Mouse (Mus musculus): ENCODE data around the gene Evc2. TPM values are rescaled to one million over a fixed set of nuclear protein-coding genes. Genes with fewer than 3 reads are reported as not detected.

The Evc2 gene
- polyA plus RNA-seq, 1 experiment from 2014 or later, result 1.2 TPM

GRCm38 (mm10) chr5:37330449-37331132, 7.7 kb upstream of the Evc2 start:
- Histone ChIP-seq H3K4me2 (no peak overlapping the region), H3K27me3 (peaks cover 2% of the 10 kb centered on the region; the same call in 1 of the 2 replicates), H3K4me1 (replicated peaks) (no peaks in the 10 kb centered on the region), H3K36me3 (replicated peaks) (no peaks in the 10 kb centered on the region), H3K9ac (no peak overlapping the region), H3K9me3 (replicated peaks) (no peaks in the 10 kb centered on the region), H3K27ac (replicated peaks) (no peak overlapping the region), H3K4me3 (replicated peaks) (no peak overlapping the region)
- no peak for ATAC-seq (ENCODE audit: insufficient read depth)
- WGBS (ENCODE audit: insufficient replicate concordance), result 45% methylated on average over 8 of the region's 8 CpGs

- ATAC-seq (ENCODE audit: insufficient read depth), result peak; percentile 62; the same call in 1 of the 2 replicates
- 63% methylated on average over 2 of the region's 2 CpGs for WGBS (ENCODE audit: insufficient replicate concordance)
- peaks cover 7% of the 10 kb centered on the region; the same call in 1 of the 2 replicates for H3K27me3 ChIP-seq
Measured at GRCm38 (mm10) chr5:37331133-37331505, 7.2 kb upstream of the Evc2 start.

GRCm38 (mm10) chr5:37332066-37332465, 6.2 kb upstream of the Evc2 start:
- 46% methylated on average over 4 of the region's 4 CpGs for WGBS (ENCODE audit: insufficient replicate concordance)
- Histone ChIP-seq H3K9me3 (replicated peaks) (no peaks in the 10 kb centered on the region), H3K4me1 (replicated peaks) (0 out of 2 replicates have a peak, but pooled peaks cover 2% of the 10 kb centered on the region), H3K4me2 (no peak overlapping the region), H3K36me3 (replicated peaks) (no peaks in the 10 kb centered on the region), H3K9ac (no peak overlapping the region), H3K4me3 (replicated peaks) (no peak overlapping the region), H3K27me3 (peaks cover 16% of the 10 kb centered on the region), H3K27ac (replicated peaks) (no peak overlapping the region)
- ATAC-seq (ENCODE audit: insufficient read depth), result no peak

More at GRCm38 (mm10) chr5:37331133-37331505, 7.2 kb upstream of the Evc2 start:
- Histone ChIP-seq H3K4me3 (replicated peaks) (no peak overlapping the region), H3K4me1 (replicated peaks) (no peaks in the 10 kb centered on the region), H3K9ac (no peak overlapping the region), H3K4me2 (no peak overlapping the region), H3K27ac (replicated peaks) (no peak overlapping the region), H3K9me3 (replicated peaks) (no peaks in the 10 kb centered on the region), H3K36me3 (replicated peaks) (no peaks in the 10 kb centered on the region)

GRCm38 (mm10) chr5:37335061-37335460, 3.2 kb upstream of the Evc2 start:
- H3K9ac ChIP-seq, result no peak overlapping the region
- peaks cover 36% of the 10 kb centered on the region for H3K27me3 ChIP-seq
- H3K27ac ChIP-seq (replicated peaks), result no peak overlapping the region
- ATAC-seq (ENCODE audit: insufficient read depth), result no peak
- H3K4me3 ChIP-seq (replicated peaks), result no peak overlapping the region
- no peak overlapping the region for H3K4me2 ChIP-seq
- 30% methylated on average over 3 of the region's 3 CpGs for WGBS (ENCODE audit: insufficient replicate concordance)
- 0 out of 2 replicates have a peak, but pooled peaks cover 7% of the 10 kb centered on the region for H3K4me1 ChIP-seq (replicated peaks)
- no peaks in the 10 kb centered on the region for H3K36me3 ChIP-seq (replicated peaks)
- no peaks in the 10 kb centered on the region for H3K9me3 ChIP-seq (replicated peaks)

GRCm38 (mm10) chr5:37336485-37337105, 1.7 kb upstream of the Evc2 start, which contains the start of gene Evc:
TSS of gene Evc (minus strand) at chr5:37336894.
- no peak within 1 kb of the TSS for H3K9ac ChIP-seq
- no peaks in the 10 kb centered on the region for H3K36me3 ChIP-seq (replicated peaks)
- ATAC-seq (ENCODE audit: insufficient read depth), result no peak; the same call in 1 of the 2 replicates

GRCm38 (mm10) chr5:37337696-37338095, 603 bp upstream of the Evc2 start:
- 0 out of 2 replicates have a peak, but pooled peaks cover 7% of the 10 kb centered on the region for H3K4me1 ChIP-seq (replicated peaks)
- peak overlapping the region; percentile 66 for H3K4me2 ChIP-seq
- H3K9ac ChIP-seq, result 0 out of 2 replicates have a peak overlapping the region, but pooled peaks have one; percentile 8
- H3K9me3 ChIP-seq (replicated peaks), result no peaks in the 10 kb centered on the region
- H3K36me3 ChIP-seq (replicated peaks), result no peaks in the 10 kb centered on the region
- no peak overlapping the region for H3K27ac ChIP-seq (replicated peaks)
- no peak for ATAC-seq (ENCODE audit: insufficient read depth)
- H3K27me3 ChIP-seq, result peaks cover 36% of the 10 kb centered on the region
- 67% methylated on average over 3 of the region's 3 CpGs for WGBS (ENCODE audit: insufficient replicate concordance)
- H3K4me3 ChIP-seq (replicated peaks), result no peak overlapping the region

More at GRCm38 (mm10) chr5:37336485-37337105, 1.7 kb upstream of the Evc2 start, which contains the start of gene Evc:
- Histone ChIP-seq H3K4me3 (replicated peaks) (peak within 1 kb of the TSS; percentile 53), H3K4me1 (replicated peaks) (0 out of 2 replicates have a peak, but pooled peaks cover 7% of the 10 kb centered on the region), H3K9me3 (replicated peaks) (no peaks in the 10 kb centered on the region), H3K27ac (replicated peaks) (no peak within 1 kb of the TSS), H3K27me3 (peaks cover 36% of the 10 kb centered on the region), H3K4me2 (peak within 1 kb of the TSS; percentile 72)
- WGBS (ENCODE audit: insufficient replicate concordance), result under 1% methylated on average over 48 of the region's 48 CpGs

- no peaks in the 10 kb centered on the region for H3K9me3 ChIP-seq (replicated peaks)
- no peaks in the 10 kb centered on the region for H3K4me1 ChIP-seq (replicated peaks)
- H3K4me3 ChIP-seq (replicated peaks), result no peak overlapping the region
- no peaks in the 10 kb centered on the region for H3K36me3 ChIP-seq (replicated peaks)
- peaks cover under 1% of the 10 kb centered on the region; the same call in 1 of the 2 replicates for H3K27me3 ChIP-seq
- no peak for ATAC-seq (ENCODE audit: insufficient read depth)
- H3K9ac ChIP-seq, result no peak overlapping the region
- no peak overlapping the region for H3K4me2 ChIP-seq
- H3K27ac ChIP-seq (replicated peaks), result no peak overlapping the region
- WGBS (ENCODE audit: insufficient replicate concordance), result 40% methylated on average over 2 of the region's 2 CpGs
Measured at GRCm38 (mm10) chr5:37343962-37344361, 5.7 kb downstream of the Evc2 start.

- Histone ChIP-seq H3K9ac (no peak overlapping the region), H3K27ac (replicated peaks) (no peak overlapping the region), H3K4me3 (replicated peaks) (no peak overlapping the region), H3K27me3 (no peaks in the 10 kb centered on the region), H3K36me3 (replicated peaks) (no peaks in the 10 kb centered on the region), H3K9me3 (replicated peaks) (no peaks in the 10 kb centered on the region), H3K4me2 (no peak overlapping the region), H3K4me1 (replicated peaks) (no peaks in the 10 kb centered on the region)
- 70% methylated on average over 2 of the region's 2 CpGs for WGBS (ENCODE audit: insufficient replicate concordance)
- ATAC-seq (ENCODE audit: insufficient read depth), result no peak
Measured at GRCm38 (mm10) chr5:37351791-37352190, 13.5 kb downstream of the Evc2 start.

GRCm38 (mm10) chr5:37354385-37354784, 16.1 kb downstream of the Evc2 start:
- no peak overlapping the region for H3K4me3 ChIP-seq (replicated peaks)
- H3K9me3 ChIP-seq (replicated peaks), result no peaks in the 10 kb centered on the region
- H3K27ac ChIP-seq (replicated peaks), result no peak overlapping the region
- ATAC-seq (ENCODE audit: insufficient read depth), result no peak
- H3K4me1 ChIP-seq (replicated peaks), result no peaks in the 10 kb centered on the region
- no peak overlapping the region for H3K9ac ChIP-seq
- 63% methylated on average over 4 of the region's 4 CpGs for whole genome bisulfite sequencing (ENCODE audit: insufficient replicate concordance)
- H3K27me3 ChIP-seq, result no peaks in the 10 kb centered on the region
- no peaks in the 10 kb centered on the region for H3K36me3 ChIP-seq (replicated peaks)
- no peak overlapping the region for H3K4me2 ChIP-seq

DNA sequence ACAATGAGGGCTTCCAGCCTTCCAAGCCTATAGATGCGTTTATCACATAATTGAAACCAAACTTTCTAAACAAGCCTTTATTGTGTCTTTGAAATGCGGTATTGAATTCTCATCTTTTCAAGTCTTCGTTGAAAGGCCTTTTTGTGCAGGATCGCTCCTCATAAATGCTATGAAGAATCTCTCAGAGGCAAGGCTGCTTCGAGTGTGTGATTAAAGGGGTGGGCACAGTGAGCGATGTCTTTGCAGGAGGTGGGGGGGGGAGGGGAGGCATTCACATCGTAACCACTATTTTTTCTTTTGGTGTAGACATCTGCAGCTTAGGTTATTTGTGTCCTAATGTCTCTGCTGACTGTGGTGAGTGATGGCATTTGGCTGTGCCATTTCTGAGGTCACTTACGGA, 17.7 kb downstream of the Evc2 start:
- H3K4me1 ChIP-seq (replicated peaks), result no peaks in the 10 kb centered on the region
- H3K36me3 ChIP-seq (replicated peaks), result no peaks in the 10 kb centered on the region
- 66% methylated on average over 8 of the region's 8 CpGs for WGBS (ENCODE audit: insufficient replicate concordance)
- H3K4me2 ChIP-seq, result no peak overlapping the region
- no peak for ATAC-seq (ENCODE audit: insufficient read depth)
- H3K4me3 ChIP-seq (replicated peaks), result no peak overlapping the region
- no peaks in the 10 kb centered on the region for H3K9me3 ChIP-seq (replicated peaks)
- no peaks in the 10 kb centered on the region for H3K27me3 ChIP-seq
- H3K27ac ChIP-seq (replicated peaks), result no peak overlapping the region
- no peak overlapping the region for H3K9ac ChIP-seq

DNA sequence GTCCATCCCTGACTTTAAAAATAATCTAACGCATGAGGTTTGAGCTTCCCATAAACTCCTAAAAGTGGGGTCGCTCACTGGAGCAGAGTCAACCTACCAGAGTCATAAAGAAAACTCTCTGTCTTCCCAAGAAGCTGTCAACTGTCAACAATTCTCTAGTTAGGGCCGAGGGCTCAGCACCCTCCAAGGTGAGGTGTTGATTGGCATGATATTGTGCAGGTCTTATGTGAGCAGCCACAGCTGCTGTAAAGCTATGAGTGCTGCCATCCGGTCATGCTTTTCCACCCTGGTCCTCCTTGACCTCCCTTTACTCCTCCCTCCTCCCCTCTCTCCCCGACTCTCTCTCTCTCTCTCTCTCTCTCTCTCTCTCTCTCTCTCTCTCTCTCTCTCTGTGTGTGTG, 24.3 kb downstream of the Evc2 start:
- no peak overlapping the region for H3K4me3 ChIP-seq (replicated peaks)
- no peaks in the 10 kb centered on the region for H3K4me1 ChIP-seq (replicated peaks)
- no peak overlapping the region for H3K27ac ChIP-seq (replicated peaks)
- H3K27me3 ChIP-seq, result no peaks in the 10 kb centered on the region
- 58% methylated on average over 5 of the region's 5 CpGs for WGBS (ENCODE audit: insufficient replicate concordance)
- no peak overlapping the region for H3K9ac ChIP-seq
- H3K4me2 ChIP-seq, result no peak overlapping the region
- ATAC-seq (ENCODE audit: insufficient read depth), result no peak
- H3K9me3 ChIP-seq (replicated peaks), result no peaks in the 10 kb centered on the region
- no peaks in the 10 kb centered on the region for H3K36me3 ChIP-seq (replicated peaks)
